Mouse (Mus musculus) midbrain, embryonic 10.5 days (tissue): ENCODE data around the gene Olfr638. TPM values are rescaled to one million over a fixed set of nuclear protein-coding genes. Genes with fewer than 3 reads are reported as not detected.

ENCODE experiments used
- polyA plus RNA-seq: library from polyadenylated mRNA; unstranded; fragments of >200 nt; fragmentation: Nextera tagmentation; extraction: Ambion mirVana; gene quantifications from 2 replicates; pipeline ENCODE4 v1.2.1, GENCODE M21; 2016

The Olfr638 gene
- polyA plus RNA-seq, 1 experiment from 2014 or later, result not detected

Other genes with a start within 250 kb of the Olfr638 start
- not detected in 2 replicates for gene Olfr630, start 241.4 kb upstream of the Olfr638 start, polyA plus RNA-seq
- not detected in 2 replicates for gene Olfr69, start 227.2 kb upstream of the Olfr638 start, polyA plus RNA-seq
- not detected in 2 replicates for gene Olfr68, start 219.0 kb upstream of the Olfr638 start, polyA plus RNA-seq
- gene Olfr67, start 206.9 kb upstream of the Olfr638 start, polyA plus RNA-seq, result not detected in 2 replicates
- gene Hbb-bt, start 184.8 kb upstream of the Olfr638 start, polyA plus RNA-seq, result 191 and 345 TPM in 2 replicates
- gene Hbb-bs, start 170.7 kb upstream of the Olfr638 start, polyA plus RNA-seq, result 74.3 and 117 TPM in 2 replicates
- 0.23 TPM in 1 of 2 replicates, not detected in the other for gene Hbb-bh2, start 158.2 kb upstream of the Olfr638 start, polyA plus RNA-seq
- 3,029 and 4,275 TPM in 2 replicates for gene Hbb-bh1, start 155.6 kb upstream of the Olfr638 start, polyA plus RNA-seq
- 7,838 and 8,555 TPM in 2 replicates for gene Hbb-y, start 145.5 kb upstream of the Olfr638 start, polyA plus RNA-seq
- not detected in 2 replicates for gene Olfr66, start 112.5 kb upstream of the Olfr638 start, polyA plus RNA-seq
- gene Olfr64, start 104.3 kb upstream of the Olfr638 start, polyA plus RNA-seq, result not detected in 2 replicates
- gene Olfr65, start 95.3 kb upstream of the Olfr638 start, polyA plus RNA-seq, result not detected in 2 replicates
- not detected in 2 replicates for gene Olfr631, start 69.9 kb upstream of the Olfr638 start, polyA plus RNA-seq
- not detected in 2 replicates for gene Olfr632, start 64.4 kb upstream of the Olfr638 start, polyA plus RNA-seq
- gene Olfr633, start 54.3 kb upstream of the Olfr638 start, polyA plus RNA-seq, result not detected in 2 replicates
- gene Olfr635, start 27.6 kb upstream of the Olfr638 start, polyA plus RNA-seq, result 0.01 and 0.04 TPM in 2 replicates
- gene Olfr639, start 18.6 kb downstream of the Olfr638 start, polyA plus RNA-seq, result not detected in 2 replicates
- gene Olfr640, start 26.8 kb downstream of the Olfr638 start, polyA plus RNA-seq, result not detected in 2 replicates
- gene Olfr641, start 36.7 kb downstream of the Olfr638 start, polyA plus RNA-seq, result not detected in 2 replicates
- gene Olfr642, start 53.9 kb downstream of the Olfr638 start, polyA plus RNA-seq, result not detected in 2 replicates
- gene 4930516K23Rik, start 62.7 kb downstream of the Olfr638 start, polyA plus RNA-seq, result not detected in 2 replicates
- gene Olfr644, start 73.1 kb downstream of the Olfr638 start, polyA plus RNA-seq, result not detected in 2 replicates
- gene Olfr645, start 86.7 kb downstream of the Olfr638 start, polyA plus RNA-seq, result not detected in 2 replicates
- not detected in 2 replicates for gene Olfr646, start 106.1 kb downstream of the Olfr638 start, polyA plus RNA-seq
- gene Ubqln5, start 131.1 kb downstream of the Olfr638 start, polyA plus RNA-seq, result not detected in 2 replicates
- gene Olfr643, start 138.7 kb downstream of the Olfr638 start, polyA plus RNA-seq, result not detected in 2 replicates
- not detected in 2 replicates for gene Ubqln3, start 144.5 kb downstream of the Olfr638 start, polyA plus RNA-seq
- not detected in 2 replicates for gene Ubqlnl, start 151.8 kb downstream of the Olfr638 start, polyA plus RNA-seq
- not detected in 2 replicates for gene Olfm5, start 166.1 kb downstream of the Olfr638 start, polyA plus RNA-seq
- 0.21 and 0.29 TPM in 2 replicates for gene Olfr648, start 184.6 kb downstream of the Olfr638 start, polyA plus RNA-seq
- not detected in 2 replicates for gene Olfr649, start 197.2 kb downstream of the Olfr638 start, polyA plus RNA-seq
- 3.6 and 4.9 TPM in 2 replicates for gene Trim6, start 220.0 kb downstream of the Olfr638 start, polyA plus RNA-seq
- 0.44 and 0.93 TPM in 2 replicates for gene Trim34a, start 245.7 kb downstream of the Olfr638 start, polyA plus RNA-seq